ENCODE assay signal across 24 mouse cellular contexts in genomic region chr4:119284861-119285260, GRCm38 (mm10). TPM values are rescaled to one million over a fixed set of nuclear protein-coding genes. Genes with fewer than 3 reads are reported as not detected.
DNase-seq lines count a peak whose midpoint lies in the region; ATAC-seq and TF ChIP-seq lines count a peak whose summit lies in the region.
"Had no signal": no experiment of that assay in that cellular context is flagged by ENCODE, and none has a peak within 500 bp of the region (broad histone marks: within the 10 kb centered on the region; RNA-seq: fewer than 3 reads in every experiment).

No protein-coding gene starts in this region.

- peak; percentile 88 for ATAC-seq in intestine, postnatal 0 days
- ATAC-seq in forebrain, embryonic 11.5 days (replicated peaks; ENCODE audit: low FRiP score) = no peak
- ATAC-seq in midbrain, postnatal 0 days (ENCODE audit: low FRiP score) = no peak
- ATAC-seq: CD4-positive, CD25-positive, alpha-beta regulatory T cell, adult 4 months; forebrain, embryonic 13.5 days; forebrain, postnatal 0 days had no signal

- TF ChIP-seq POLR2A in kidney, adult 2 months (IDR thresholded peaks at IDR 0.05; ENCODE audit: low read depth, low read length) = no peak
- no peak for TF ChIP-seq POLR2A in MEL (IDR thresholded peaks at IDR 0.05; ENCODE audit: control insufficient read depth in 1 of 2, insufficient read depth in 1 of 2, low read depth in 1 of 2, low read length in 2 of 2, poor library complexity in 1 of 2)
- TF ChIP-seq POLR2A in small intestine, adult 2 months (IDR thresholded peaks at IDR 0.05; ENCODE audit: low read depth, low read length) = no peak

- TF ChIP-seq RAD21 in MEL (IDR thresholded peaks at IDR 0.05; ENCODE audit: low read depth, low read length) = no peak

- H3K4me3 ChIP-seq in kidney, adult 2 months (ENCODE audit: insufficient read depth, low read depth, low read length) = no peak overlapping the region
- no peak overlapping the region for H3K4me3 ChIP-seq in MEL (ENCODE audit: control insufficient read depth in 1 of 2, insufficient read depth in 1 of 2, low read depth in 2 of 2, low read length in 2 of 2)
- no peak overlapping the region for H3K4me3 ChIP-seq in intestine, postnatal 0 days (ENCODE audit: low read depth, low read length)
- no peak overlapping the region for H3K4me3 ChIP-seq in small intestine, adult 2 months (ENCODE audit: low read depth, low read length)
- H3K4me3 ChIP-seq in forebrain, embryonic 11.5 days (ENCODE audit: low read depth, low read length) = no peak overlapping the region
- H3K4me3 ChIP-seq in midbrain, postnatal 0 days (ENCODE audit: low read depth, low read length) = no peak overlapping the region
- H3K4me3 ChIP-seq: embryonic facial prominence, embryonic 13.5 days; forebrain, embryonic 13.5 days; heart, adult 2 months; heart, embryonic 12.5 days; hindbrain, embryonic 10.5 days had no signal

- H3K27me3 ChIP-seq in kidney, adult 2 months (replicated peaks; ENCODE audit: control insufficient read depth, insufficient read depth, low read length) = no peaks in the 10 kb centered on the region
- no peaks in the 10 kb centered on the region for H3K27me3 ChIP-seq in MEL (ENCODE audit: control insufficient read depth in 1 of 2, insufficient read depth in 2 of 2, low read length in 2 of 2)
- no peaks in the 10 kb centered on the region for H3K27me3 ChIP-seq in intestine, postnatal 0 days (replicated peaks; ENCODE audit: control insufficient read depth, insufficient read depth, low read length)
- no peaks in the 10 kb centered on the region for H3K27me3 ChIP-seq in small intestine, adult 2 months (ENCODE audit: control insufficient read depth, insufficient read depth, low read length)
- H3K27me3 ChIP-seq in forebrain, embryonic 11.5 days (ENCODE audit: control insufficient read depth, insufficient read depth, low read length) = no peaks in the 10 kb centered on the region
- H3K27me3 ChIP-seq in midbrain, postnatal 0 days (ENCODE audit: insufficient read depth, low read length) = no peaks in the 10 kb centered on the region
- H3K27me3 ChIP-seq: embryonic facial prominence, embryonic 13.5 days; forebrain, embryonic 13.5 days; heart, embryonic 12.5 days had no signal

- DNase-seq in kidney, adult 2 months = no peak
- DNase-seq in kidney, adult 11 months = no peak
- no peak for DNase-seq in MEL (ENCODE audit: low read depth, low spot score)
- DNase-seq in forebrain, embryonic 11.5 days (ENCODE audit: low spot score) = no peak
- no peak for DNase-seq in thymus, postnatal 25 days
- DNase-seq in midbrain, postnatal 0 days (ENCODE audit: low spot score) = no peak
- DNase-seq: adrenal gland, adult 2 months; adrenal gland, postnatal 25 days; B cell, adult 2 months; cerebellum, adult 18-20 months; cerebellum, adult 9-11 months; cerebellum, postnatal 36 days; forebrain, postnatal 0 days; gastrocnemius, postnatal 14 days; heart, adult 2 months had no signal

- H3K9me3 ChIP-seq in MEL (replicated peaks; ENCODE audit: insufficient read depth, low read length) = no peaks in the 10 kb centered on the region
- H3K9me3 ChIP-seq in intestine, postnatal 0 days (ENCODE audit: control insufficient read depth) = no peaks in the 10 kb centered on the region
- H3K9me3 ChIP-seq in forebrain, embryonic 11.5 days (ENCODE audit: control insufficient read depth, low read length) = no peaks in the 10 kb centered on the region
- H3K9me3 ChIP-seq in midbrain, postnatal 0 days (ENCODE audit: low read length) = no peaks in the 10 kb centered on the region
- H3K9me3 ChIP-seq: embryonic facial prominence, embryonic 13.5 days; forebrain, embryonic 13.5 days; G1E; heart, embryonic 12.5 days; hindbrain, embryonic 10.5 days had no signal

- H3K9ac ChIP-seq in MEL (ENCODE audit: control insufficient read depth, low read depth, low read length, poor library complexity, severe bottlenecking) = no peak overlapping the region
- no peak overlapping the region for H3K9ac ChIP-seq in intestine, postnatal 0 days (ENCODE audit: low read depth, low read length)
- H3K9ac ChIP-seq in forebrain, embryonic 11.5 days (ENCODE audit: low read length) = no peak overlapping the region
- H3K9ac ChIP-seq in midbrain, postnatal 0 days (replicated peaks; ENCODE audit: low read length, poor library complexity, severe bottlenecking) = no peak overlapping the region
- H3K9ac ChIP-seq: embryonic facial prominence, embryonic 13.5 days; forebrain, embryonic 13.5 days; forebrain, postnatal 0 days; heart, embryonic 12.5 days had no signal

- WGBS in kidney, adult 2 months = 50% methylated on average over 1 of the region's 1 CpGs
- WGBS in intestine, postnatal 0 days = 31% methylated on average over 1 of the region's 1 CpGs
- WGBS in small intestine, adult 2 months = 34% methylated on average over 1 of the region's 1 CpGs
- WGBS in forebrain, embryonic 11.5 days = 91% methylated on average over 1 of the region's 1 CpGs
- WGBS in midbrain, postnatal 0 days = 83% methylated on average over 1 of the region's 1 CpGs

- no peak for TF ChIP-seq CTCF in kidney, adult 2 months (conservative IDR thresholded peaks at IDR 0.05; ENCODE audit: insufficient read depth, insufficient read length, low read depth, low read length)
- no peak for TF ChIP-seq CTCF in MEL (IDR thresholded peaks at IDR 0.05 in 2 of 3, conservative IDR thresholded peaks at IDR 0.05 in 1 of 3; ENCODE audit: control insufficient read depth in 1 of 3, insufficient read depth in 1 of 3, low read depth in 2 of 3, low read length in 3 of 3, poor library complexity in 1 of 3, severe bottlenecking in 1 of 3)
- no peak for TF ChIP-seq CTCF in intestine, postnatal 0 days (IDR thresholded peaks at IDR 0.05; ENCODE audit: low read depth)
- TF ChIP-seq CTCF in small intestine, adult 2 months (IDR thresholded peaks at IDR 0.05; ENCODE audit: extremely low read depth, insufficient read length, insufficient replicate concordance, low read depth, low read length) = no peak
- no peak for TF ChIP-seq CTCF in midbrain, postnatal 0 days (IDR thresholded peaks at IDR 0.05)

- peaks cover 9% of the 10 kb centered on the region for H3K36me3 ChIP-seq in kidney, adult 2 months (ENCODE audit: control insufficient read depth, insufficient read depth, low read length)
- H3K36me3 ChIP-seq in MEL (ENCODE audit: control insufficient read depth in 1 of 2, insufficient read depth in 2 of 2, low read length in 2 of 2) = peaks cover 63 to 64% of the 10 kb centered on the region in 2 experiments
- H3K36me3 ChIP-seq in intestine, postnatal 0 days (ENCODE audit: control insufficient read depth, insufficient read depth) = peaks cover 45% of the 10 kb centered on the region
- H3K36me3 ChIP-seq in small intestine, adult 2 months (ENCODE audit: control insufficient read depth, insufficient read depth, low read length) = peaks cover 42% of the 10 kb centered on the region
- H3K36me3 ChIP-seq in forebrain, embryonic 11.5 days (ENCODE audit: control insufficient read depth, insufficient read depth, low read length) = peaks cover 11% of the 10 kb centered on the region
- H3K36me3 ChIP-seq in midbrain, postnatal 0 days (ENCODE audit: insufficient read depth, low read length) = peaks cover 23% of the 10 kb centered on the region

- 0 out of 2 replicates have a peak overlapping the region, but pooled peaks have one; percentile 31 for H3K27ac ChIP-seq in kidney, adult 2 months (ENCODE audit: insufficient read depth, low read depth, low read length)
- peak overlapping the region; percentile 61 for H3K27ac ChIP-seq in MEL (ENCODE audit: control insufficient read depth, low read depth, low read length)
- peak overlapping the region; percentile 84 for H3K27ac ChIP-seq in intestine, postnatal 0 days (ENCODE audit: low read depth, low read length)
- peak overlapping the region; percentile 63 for H3K27ac ChIP-seq in small intestine, adult 2 months (ENCODE audit: insufficient read depth, low read depth, low read length)
- no peak overlapping the region for H3K27ac ChIP-seq in forebrain, embryonic 11.5 days (ENCODE audit: low read depth, low read length)
- no peak overlapping the region for H3K27ac ChIP-seq in midbrain, postnatal 0 days (ENCODE audit: low read depth, low read length)
- H3K27ac ChIP-seq: embryonic facial prominence, embryonic 13.5 days; forebrain, embryonic 13.5 days; heart, adult 2 months; hindbrain, embryonic 10.5 days had no signal

- peaks cover 49% of the 10 kb centered on the region for H3K79me2 ChIP-seq in MEL (ENCODE audit: control insufficient read depth, insufficient read depth, low read length, poor library complexity)

- peak overlapping the region; percentile 46 for H3K4me2 ChIP-seq in intestine, postnatal 0 days (replicated peaks; ENCODE audit: low read depth)
- H3K4me2 ChIP-seq in forebrain, embryonic 11.5 days (ENCODE audit: low read depth, low read length, severe bottlenecking) = no peak overlapping the region
- H3K4me2 ChIP-seq in midbrain, postnatal 0 days (ENCODE audit: low read depth, low read length, poor library complexity, severe bottlenecking) = no peak overlapping the region
- H3K4me2 ChIP-seq: embryonic facial prominence, embryonic 13.5 days; forebrain, embryonic 13.5 days; heart, embryonic 12.5 days had no signal

- TF ChIP-seq EP300 in MEL (IDR thresholded peaks at IDR 0.05; ENCODE audit: low read depth in 1 of 2, low read length in 2 of 2) = no peak

- H3K4me1 ChIP-seq in kidney, adult 2 months (ENCODE audit: control insufficient read depth, insufficient read depth, low read length) = peaks cover 12% of the 10 kb centered on the region
- H3K4me1 ChIP-seq in MEL (ENCODE audit: control insufficient read depth in 1 of 2, insufficient read depth in 2 of 2, low read length in 2 of 2) = peaks cover 25 to 27% of the 10 kb centered on the region in 2 experiments
- 0 out of 2 replicates have a peak, but pooled peaks cover 2% of the 10 kb centered on the region for H3K4me1 ChIP-seq in intestine, postnatal 0 days (replicated peaks; ENCODE audit: control insufficient read depth, insufficient read depth, low read length)
- peaks cover 12% of the 10 kb centered on the region for H3K4me1 ChIP-seq in small intestine, adult 2 months (ENCODE audit: control insufficient read depth, insufficient read depth, insufficient read length, low read length)
- H3K4me1 ChIP-seq in forebrain, embryonic 11.5 days (replicated peaks; ENCODE audit: control insufficient read depth, insufficient read depth, low read length) = no peaks in the 10 kb centered on the region
- no peaks in the 10 kb centered on the region for H3K4me1 ChIP-seq in midbrain, postnatal 0 days (ENCODE audit: insufficient read depth, low read length)

RNA-seq across cellular contexts. Expression of gene Ybx1, which starts 9.5 kb away (rescaled TPM):
- polyA plus RNA-seq in kidney, adult 2 months (2012; rRNA removed) = 202 and 242 TPM in 2 replicates
- 979 and 1,115 TPM in 2 replicates for total RNA-seq in MEL (2012; rRNA removed)
- polyA plus RNA-seq in MEL (2012; ENCODE audit: insufficient read depth in 1 of 2, insufficient read length in 2 of 2, low read depth in 1 of 2, low replicate concordance in 2 of 2, missing spikeins in 1 of 2) = 1,000 to 10,000 TPM; 2,172 to 2,666 TPM
- polyA plus RNA-seq in intestine, postnatal 0 days (2015; fragmentation: Nextera tagmentation; extraction: Ambion mirVana) = 530 and 553 TPM in 2 replicates
- 202 and 242 TPM in 2 replicates for polyA plus RNA-seq in small intestine, adult 2 months (2012; rRNA removed)
- polyA plus RNA-seq in forebrain, embryonic 11.5 days (2014; fragmentation: Nextera tagmentation; extraction: Ambion mirVana) = 1,312 and 1,467 TPM in 2 replicates
- 678 and 724 TPM in 2 replicates for total RNA-seq in midbrain, postnatal 0 days (2014; rRNA removed)
- polyA plus RNA-seq in midbrain, postnatal 0 days (2015; fragmentation: Nextera tagmentation; extraction: Ambion mirVana) = 971 and 1,006 TPM in 2 replicates

RNA-seq across cellular contexts. Expression of gene Cldn19, which starts 29.6 kb away (rescaled TPM):
- polyA plus RNA-seq in kidney, adult 2 months (2012; rRNA removed) = 83.6 and 95.0 TPM in 2 replicates
- total RNA-seq in MEL (2012; rRNA removed) = not detected in 2 replicates
- polyA plus RNA-seq in MEL (2012; ENCODE audit: insufficient read depth in 1 of 2, insufficient read length in 2 of 2, low read depth in 1 of 2, low replicate concordance in 2 of 2, missing spikeins in 1 of 2) = not detected
- polyA plus RNA-seq in intestine, postnatal 0 days (2015; fragmentation: Nextera tagmentation; extraction: Ambion mirVana) = 12.8 and 13.5 TPM in 2 replicates
- not detected in 2 replicates for polyA plus RNA-seq in small intestine, adult 2 months (2012; rRNA removed)
- polyA plus RNA-seq in forebrain, embryonic 11.5 days (2014; fragmentation: Nextera tagmentation; extraction: Ambion mirVana) = 0.21 and 0.31 TPM in 2 replicates
- 2.7 and 4.5 TPM in 2 replicates for total RNA-seq in midbrain, postnatal 0 days (2014; rRNA removed)
- 0.75 and 0.77 TPM in 2 replicates for polyA plus RNA-seq in midbrain, postnatal 0 days (2015; fragmentation: Nextera tagmentation; extraction: Ambion mirVana)
- total RNA-seq: heart, adult 2 months had no signal
- polyA plus RNA-seq: CD4-positive, CD25-positive, alpha-beta regulatory T cell, adult 4 months; G1E; heart, embryonic 12.5 days; heart, embryonic 16.5 days had no signal

RNA-seq across cellular contexts. Expression of gene Ppih, which starts 35.5 kb away (rescaled TPM):
- polyA plus RNA-seq in kidney, adult 2 months (2012; rRNA removed) = 7.1 and 11.2 TPM in 2 replicates
- total RNA-seq in MEL (2012; rRNA removed) = 211 and 246 TPM in 2 replicates
- polyA plus RNA-seq in MEL (2012; ENCODE audit: insufficient read depth in 1 of 2, insufficient read length in 2 of 2, low read depth in 1 of 2, low replicate concordance in 2 of 2, missing spikeins in 1 of 2) = 100 to 1,000 TPM; 140 to 199 TPM
- polyA plus RNA-seq in intestine, postnatal 0 days (2015; fragmentation: Nextera tagmentation; extraction: Ambion mirVana) = 40.9 and 47.9 TPM in 2 replicates
- 2.5 and 4.3 TPM in 2 replicates for polyA plus RNA-seq in small intestine, adult 2 months (2012; rRNA removed)
- 119 and 133 TPM in 2 replicates for polyA plus RNA-seq in forebrain, embryonic 11.5 days (2014; fragmentation: Nextera tagmentation; extraction: Ambion mirVana)
- total RNA-seq in midbrain, postnatal 0 days (2014; rRNA removed) = 22.8 and 30.3 TPM in 2 replicates
- polyA plus RNA-seq in midbrain, postnatal 0 days (2015; fragmentation: Nextera tagmentation; extraction: Ambion mirVana) = 42.7 and 44.3 TPM in 2 replicates

RNA-seq across cellular contexts. Expression of gene P3h1, which starts 52.1 kb away (rescaled TPM):
- polyA plus RNA-seq in kidney, adult 2 months (2012; rRNA removed) = 16.0 and 18.0 TPM in 2 replicates
- 12.9 and 15.7 TPM in 2 replicates for total RNA-seq in MEL (2012; rRNA removed)
- 10 to 100 TPM in 1 of 2 experiments, not detected in 1; 30.2 TPM for polyA plus RNA-seq in MEL (2012; ENCODE audit: insufficient read depth in 1 of 2, insufficient read length in 2 of 2, low read depth in 1 of 2, low replicate concordance in 2 of 2, missing spikeins in 1 of 2)
- 12.2 and 13.0 TPM in 2 replicates for polyA plus RNA-seq in intestine, postnatal 0 days (2015; fragmentation: Nextera tagmentation; extraction: Ambion mirVana)
- 4.4 and 6.3 TPM in 2 replicates for polyA plus RNA-seq in small intestine, adult 2 months (2012; rRNA removed)
- 16.8 and 17.8 TPM in 2 replicates for polyA plus RNA-seq in forebrain, embryonic 11.5 days (2014; fragmentation: Nextera tagmentation; extraction: Ambion mirVana)
- 14.9 and 15.0 TPM in 2 replicates for total RNA-seq in midbrain, postnatal 0 days (2014; rRNA removed)
- polyA plus RNA-seq in midbrain, postnatal 0 days (2015; fragmentation: Nextera tagmentation; extraction: Ambion mirVana) = 9.8 and 10.2 TPM in 2 replicates

RNA-seq across cellular contexts. Expression of gene AU022252, which starts 52.3 kb away (rescaled TPM):
- polyA plus RNA-seq in kidney, adult 2 months (2012; rRNA removed) = 9.9 and 11.8 TPM in 2 replicates
- 12.3 and 12.8 TPM in 2 replicates for total RNA-seq in MEL (2012; rRNA removed)
- polyA plus RNA-seq in MEL (2012; ENCODE audit: insufficient read depth in 1 of 2, insufficient read length in 2 of 2, low read depth in 1 of 2, low replicate concordance in 2 of 2, missing spikeins in 1 of 2) = 10 to 100 TPM in 1 of 2 experiments, not detected in 1; 24.9 TPM
- polyA plus RNA-seq in intestine, postnatal 0 days (2015; fragmentation: Nextera tagmentation; extraction: Ambion mirVana) = 15.0 and 15.1 TPM in 2 replicates
- 1.9 and 2.0 TPM in 2 replicates for polyA plus RNA-seq in small intestine, adult 2 months (2012; rRNA removed)
- 37.3 and 37.8 TPM in 2 replicates for polyA plus RNA-seq in forebrain, embryonic 11.5 days (2014; fragmentation: Nextera tagmentation; extraction: Ambion mirVana)
- total RNA-seq in midbrain, postnatal 0 days (2014; rRNA removed) = 13.6 and 30.0 TPM in 2 replicates
- 20.1 and 22.1 TPM in 2 replicates for polyA plus RNA-seq in midbrain, postnatal 0 days (2015; fragmentation: Nextera tagmentation; extraction: Ambion mirVana)

Comparison
In these comparisons a context has a peak if more than half of its experiments do, and no peak if none do; other contexts are left out.
1. H3K27ac ChIP-seq: peak in kidney, adult 2 months (single experiment), MEL (single experiment), intestine, postnatal 0 days (single experiment) and small intestine, adult 2 months (single experiment); none in forebrain, embryonic 11.5 days (single experiment) and midbrain, postnatal 0 days (single experiment).